Mouse (Mus musculus): ENCODE measurements around the gene Psmc3ip.

Gene Psmc3ip

GRCm38 (mm10) chr11:101052751-101053473 lies 42.3 kb downstream of the Psmc3ip start:
- no peak for DNase-seq (ENCODE audit: low spot score in 2 of 2)

DNA sequence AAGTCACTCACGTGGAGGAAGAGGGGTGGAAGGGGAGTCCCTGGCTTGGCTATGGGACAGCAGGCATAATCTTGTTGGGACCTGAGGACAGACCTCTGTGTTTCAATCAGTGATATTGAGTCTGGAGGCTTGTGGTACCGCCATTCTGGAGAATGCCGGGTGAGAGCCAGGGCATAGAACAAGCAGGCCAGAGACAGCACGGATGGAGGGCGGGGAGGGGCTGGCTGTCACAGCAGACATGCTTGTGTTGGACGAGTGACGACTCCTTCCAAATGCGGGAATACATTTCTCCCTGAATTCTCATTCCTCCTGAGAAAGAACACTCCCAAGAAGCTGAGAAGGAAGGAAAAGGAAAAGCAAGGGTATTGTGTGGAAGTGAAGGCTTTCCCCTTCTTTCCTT lies 43.6 kb downstream of the Psmc3ip start:
- no peak for DNase-seq (ENCODE audit: low spot score in 2 of 2)

GRCm38 (mm10) chr11:101051051-101051493 lies 44.2 kb downstream of the Psmc3ip start:
- DNase-seq (ENCODE audit: low spot score in 2 of 2) = no peak

GRCm38 (mm10) chr11:101050359-101050758 lies 44.9 kb downstream of the Psmc3ip start:
- no peak for DNase-seq (ENCODE audit: low spot score in 2 of 2)

DNA sequence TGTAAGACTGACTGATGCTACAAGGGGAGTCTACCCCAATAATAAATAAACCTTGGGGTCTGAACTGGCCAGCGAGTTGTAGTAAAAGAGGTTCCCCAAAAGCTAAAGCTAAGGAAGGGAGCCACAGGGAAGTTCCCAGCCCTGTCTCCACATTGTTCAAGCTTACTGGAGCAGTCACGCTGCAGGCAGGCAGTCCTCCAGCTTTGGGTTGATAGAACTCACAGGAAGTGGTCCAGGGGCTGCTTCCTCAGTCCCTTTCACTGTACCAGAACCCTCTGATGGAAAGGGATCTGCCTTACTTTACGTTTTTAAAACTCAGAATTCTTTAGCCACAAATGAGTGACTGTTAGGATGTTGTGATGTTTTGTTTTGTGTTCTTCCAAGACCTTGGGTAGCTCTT lies 47.7 kb downstream of the Psmc3ip start:
- no peak for DNase-seq (ENCODE audit: low spot score in 2 of 2)

- no peak for DNase-seq (ENCODE audit: low spot score in 2 of 2)
These were observed 48.8 kb downstream of the Psmc3ip start for GRCm38 (mm10) chr11:101046440-101046839.

DNA sequence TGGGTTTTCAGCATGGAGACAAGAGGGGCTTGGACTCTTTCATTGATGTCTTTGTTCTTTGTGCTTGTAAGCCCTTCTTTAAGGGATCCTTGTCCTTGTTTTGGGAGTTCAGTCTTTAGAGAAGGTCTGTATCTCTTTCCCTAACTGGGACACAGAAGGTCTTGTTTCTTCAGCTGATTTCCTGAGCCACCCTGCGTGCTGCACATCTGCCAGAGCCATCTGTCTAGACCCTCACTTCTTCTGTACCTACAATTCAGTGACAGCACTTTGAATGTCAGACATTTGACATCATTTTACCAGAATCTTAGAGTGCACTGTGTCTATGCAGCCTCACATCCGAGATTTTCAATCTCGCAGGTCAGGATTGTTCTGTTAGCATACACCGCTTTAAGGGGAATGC lies 49.4 kb downstream of the Psmc3ip start:
- DNase-seq (ENCODE audit: low spot score in 2 of 2) = no peak
